Mouse (Mus musculus): Measurements from ENCODE around the gene Enox1.

GRCm38 (mm10) chr14:77392476-77392875 lies 235.9 kb downstream of the Enox1 start:
- TF ChIP-seq EP300 (IDR thresholded peaks at IDR 0.05; ENCODE audit: insufficient read depth, low read depth, low read length) (no peak), CTCF (IDR thresholded peaks at IDR 0.05) (no peak)
